Mouse (Mus musculus) embryonic fibroblast, embryonic 13.5 days (primary cell): ENCODE data around the gene Gm17304.

ENCODE experiments used
- CTCF ChIP-seq: IDR thresholded peaks from 2 replicates; pipeline ENCODE4 v1.5.1; 2011; ENCODE audit warnings: mild to moderate bottlenecking, control low read depth, low read length, moderate library complexity, borderline replicate concordance; ENCODE audit not compliant: insufficient read depth
- POLR2A ChIP-seq: IDR thresholded peaks from 2 replicates; pipeline ENCODE4 v1.6.1; 2011; ENCODE audit warnings: low read depth, mild to moderate bottlenecking, control low read depth, low read length, moderate library complexity

DNA sequence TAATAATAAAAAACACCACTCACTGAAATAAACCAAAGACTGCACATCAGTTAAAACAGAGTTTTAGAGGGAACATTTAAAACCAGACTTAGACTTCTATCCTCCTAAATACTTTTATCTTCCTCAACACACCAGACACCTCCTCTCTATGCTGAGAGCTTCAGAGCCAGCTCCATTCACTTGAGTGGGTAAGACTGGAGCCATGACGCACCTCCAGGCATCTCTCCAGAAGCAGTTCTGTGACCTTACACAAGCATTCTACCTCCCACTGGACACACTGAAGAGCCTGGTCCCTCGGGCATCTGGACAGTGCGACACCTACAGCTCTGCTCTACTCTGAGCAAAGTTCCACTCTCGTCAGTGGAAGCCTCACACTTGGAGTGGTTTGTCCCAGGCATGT, 14.4 kb downstream of the Gm17304 start:
- TF ChIP-seq POLR2A (no peak), CTCF (no peak)
